16 mouse cellular contexts compared by ENCODE assay signal in genomic region chr4:55851027-55851426, GRCm38 (mm10).
"Had no signal": no experiment of that assay in that cellular context is flagged by ENCODE, and none has a peak within 500 bp of the region (broad histone marks: within the 10 kb centered on the region; RNA-seq: fewer than 3 reads in every experiment).

No protein-coding gene starts in this region.

- H3K4me2 ChIP-seq: liver, embryonic 13.5 days; liver, embryonic 15.5 days; lung, embryonic 14.5 days; midbrain, embryonic 11.5 days; midbrain, embryonic 13.5 days; midbrain, embryonic 15.5 days; neural tube, embryonic 12.5 days; stomach, embryonic 15.5 days had no signal

- H3K4me1 ChIP-seq: liver, embryonic 13.5 days; liver, embryonic 15.5 days; megakaryocyte, embryonic 14.5 days; midbrain, embryonic 13.5 days; midbrain, embryonic 15.5 days; neural tube, embryonic 12.5 days; stomach, embryonic 15.5 days had no signal

- H3K9me3 ChIP-seq: liver, embryonic 13.5 days; liver, embryonic 15.5 days; midbrain, embryonic 13.5 days; midbrain, embryonic 15.5 days; neural tube, embryonic 12.5 days; stomach, embryonic 15.5 days had no signal

- H3K9ac ChIP-seq: liver, embryonic 13.5 days; liver, embryonic 15.5 days; liver, postnatal 0 days; lung, embryonic 14.5 days; midbrain, embryonic 13.5 days; midbrain, embryonic 15.5 days; neural tube, embryonic 12.5 days; stomach, embryonic 15.5 days had no signal

- H3K27ac ChIP-seq: liver, embryonic 13.5 days; liver, embryonic 15.5 days; macrophage; midbrain, embryonic 13.5 days; midbrain, embryonic 15.5 days; neural tube, embryonic 12.5 days; stomach, embryonic 15.5 days; stomach, postnatal 0 days had no signal

- H3K4me3 ChIP-seq: liver, embryonic 13.5 days; liver, embryonic 15.5 days; megakaryocyte, embryonic 14.5 days; midbrain, embryonic 13.5 days; midbrain, embryonic 15.5 days; neural tube, embryonic 12.5 days; stomach, embryonic 15.5 days had no signal

- H3K27me3 ChIP-seq: liver, embryonic 13.5 days; liver, embryonic 15.5 days; megakaryocyte, embryonic 14.5 days; midbrain, embryonic 13.5 days; midbrain, embryonic 15.5 days; neural tube, embryonic 12.5 days; stomach, embryonic 15.5 days had no signal

- ATAC-seq: liver, postnatal 0 days; midbrain, embryonic 13.5 days; midbrain, embryonic 15.5 days had no signal

- H3K36me3 ChIP-seq: liver, embryonic 13.5 days; liver, embryonic 15.5 days; midbrain, embryonic 13.5 days; midbrain, embryonic 15.5 days; neural tube, embryonic 12.5 days; stomach, embryonic 15.5 days had no signal

- DNase-seq: liver, embryonic 13.5 days; liver, postnatal 0 days; lung, embryonic 14.5 days; right cerebral cortex, postnatal 14 days; thymus, adult 2 months; thymus, postnatal 14 days; thymus, postnatal 36 days had no signal
